Mouse (Mus musculus): ENCODE results near the gene Cox19. TPM values are rescaled to one million over a fixed set of nuclear protein-coding genes. Genes with fewer than 3 reads are reported as not detected.
A peak's percentile ranks its signal among the peaks of the same experiment; 100 is the strongest.

Cox19 gene
- total and polyA plus RNA-seq, 3 experiments: 82.8 to 112 (median 94.8) TPM

- DNase-seq: no peak
- Histone ChIP-seq H3K27ac (no peak overlapping the region), H3K4me1 (ENCODE audit: control insufficient read depth, insufficient read depth, low read length) (no peaks in the 10 kb centered on the region), H3K4me3 (no peak overlapping the region), H3K36me3 (ENCODE audit: control insufficient read depth, insufficient read depth, low read length) (no peaks in the 10 kb centered on the region), H3K79me2 (replicated peaks; ENCODE audit: control insufficient read depth, insufficient read depth, low read length) (no peaks in the 10 kb centered on the region), H3K27me3 (ENCODE audit: control insufficient read depth, insufficient read depth, low read length) (no peaks in the 10 kb centered on the region), H3K9ac (ENCODE audit: low read depth, low read length) (no peak overlapping the region)
- intact Hi-C loops (cut with DNase I): no loop called here
- TF ChIP-seq CTCF (IDR thresholded peaks at IDR 0.05) (peak; percentile 51), POLR2A (IDR thresholded peaks at IDR 0.05; ENCODE audit: insufficient read depth, low read depth, low read length) (no peak)
- WGBS: 61% methylated on average over 10 of the region's 10 CpGs
Observed at GRCm38 (mm10) chr5:139353496-139353895, 2.3 kb upstream of the Cox19 start.

GRCm38 (mm10) chr5:139352317-139352716, 1.1 kb upstream of the Cox19 start, which contains the start of gene Cyp2w1:
Gene Cyp2w1, plus strand, starts transcription at chr5:139352617.
- no peaks in the 10 kb centered on the region for H3K27me3 ChIP-seq (ENCODE audit: control insufficient read depth, insufficient read depth, low read length)
- TF ChIP-seq EP300 (IDR thresholded peaks at IDR 0.05; ENCODE audit: insufficient read depth, low read depth, low read length): no peak
- no peak for TF ChIP-seq POLR2A (IDR thresholded peaks at IDR 0.05; ENCODE audit: insufficient read depth, low read depth, low read length)
- no peak for TF ChIP-seq CTCF (IDR thresholded peaks at IDR 0.05)
- no peak within 1 kb of the TSS for H3K27ac ChIP-seq
- intact Hi-C loops (cut with DNase I): no loop called here
- H3K36me3 ChIP-seq (ENCODE audit: control insufficient read depth, insufficient read depth, low read length): no peaks in the 10 kb centered on the region
- DNase-seq: no peak
- H3K4me1 ChIP-seq (ENCODE audit: control insufficient read depth, insufficient read depth, low read length): no peaks in the 10 kb centered on the region
- WGBS: 52% methylated on average over 6 of the region's 6 CpGs
- H3K79me2 ChIP-seq (replicated peaks; ENCODE audit: control insufficient read depth, insufficient read depth, low read length): no peaks in the 10 kb centered on the region
- H3K9ac ChIP-seq (ENCODE audit: low read depth, low read length): no peak within 1 kb of the TSS
- no peak within 1 kb of the TSS for H3K4me3 ChIP-seq

- 51% methylated on average over 8 of the region's 8 CpGs for WGBS
- DNase-seq: no peak
- H3K27ac ChIP-seq: no peak overlapping the region
- no peaks in the 10 kb centered on the region for H3K27me3 ChIP-seq (ENCODE audit: control insufficient read depth, insufficient read depth, low read length)
- no peaks in the 10 kb centered on the region for H3K4me1 ChIP-seq (ENCODE audit: control insufficient read depth, insufficient read depth, low read length)
- H3K79me2 ChIP-seq (replicated peaks; ENCODE audit: control insufficient read depth, insufficient read depth, low read length): no peaks in the 10 kb centered on the region
- H3K9ac ChIP-seq (ENCODE audit: low read depth, low read length): no peak overlapping the region
- H3K36me3 ChIP-seq (ENCODE audit: control insufficient read depth, insufficient read depth, low read length): no peaks in the 10 kb centered on the region
- H3K4me3 ChIP-seq: no peak overlapping the region
- no peak for TF ChIP-seq POLR2A (IDR thresholded peaks at IDR 0.05; ENCODE audit: insufficient read depth, low read depth, low read length)
- no peak for TF ChIP-seq EP300 (IDR thresholded peaks at IDR 0.05; ENCODE audit: insufficient read depth, low read depth, low read length)
- intact Hi-C loops (cut with DNase I): no loop called here
Observed at GRCm38 (mm10) chr5:139351628-139352027, 410 bp upstream of the Cox19 start.

- no peaks in the 10 kb centered on the region for H3K4me1 ChIP-seq (ENCODE audit: control insufficient read depth, insufficient read depth, low read length)
- no peaks in the 10 kb centered on the region for H3K36me3 ChIP-seq (ENCODE audit: control insufficient read depth, insufficient read depth, low read length)
- no peak overlapping the region for H3K9ac ChIP-seq (ENCODE audit: low read depth, low read length)
- H3K79me2 ChIP-seq (replicated peaks; ENCODE audit: control insufficient read depth, insufficient read depth, low read length): no peaks in the 10 kb centered on the region
- no peaks in the 10 kb centered on the region for H3K27me3 ChIP-seq (ENCODE audit: control insufficient read depth, insufficient read depth, low read length)
- TF ChIP-seq CTCF (IDR thresholded peaks at IDR 0.05): no peak
- no peak for TF ChIP-seq EP300 (IDR thresholded peaks at IDR 0.05; ENCODE audit: insufficient read depth, low read depth, low read length)
- TF ChIP-seq POLR2A (IDR thresholded peaks at IDR 0.05; ENCODE audit: insufficient read depth, low read depth, low read length): no peak
- WGBS: 68% methylated on average over 6 of the region's 6 CpGs
- no peak overlapping the region for H3K4me3 ChIP-seq
- H3K27ac ChIP-seq: no peak overlapping the region
- intact Hi-C loops (cut with DNase I): no loop called here
- no peak for DNase-seq
Observed at GRCm38 (mm10) chr5:139349713-139350112, 1.5 kb downstream of the Cox19 start.

GRCm38 (mm10) chr5:139347225-139347624, 4.0 kb downstream of the Cox19 start:
- intact Hi-C loops (cut with DNase I): no loop called here
- TF ChIP-seq EP300 (IDR thresholded peaks at IDR 0.05; ENCODE audit: insufficient read depth, low read depth, low read length): no peak
- TF ChIP-seq CTCF (IDR thresholded peaks at IDR 0.05): no peak
- no peak for TF ChIP-seq POLR2A (IDR thresholded peaks at IDR 0.05; ENCODE audit: insufficient read depth, low read depth, low read length)

GRCm38 (mm10) chr5:139345364-139345714, 5.9 kb downstream of the Cox19 start:
- H3K9ac ChIP-seq (ENCODE audit: low read depth, low read length): no peak overlapping the region
- H3K79me2 ChIP-seq (replicated peaks; ENCODE audit: control insufficient read depth, insufficient read depth, low read length): no peaks in the 10 kb centered on the region
- no peaks in the 10 kb centered on the region for H3K27me3 ChIP-seq (ENCODE audit: control insufficient read depth, insufficient read depth, low read length)
- H3K4me3 ChIP-seq: peak overlapping the region; percentile 28
- TF ChIP-seq CTCF (IDR thresholded peaks at IDR 0.05) (no peak), POLR2A (IDR thresholded peaks at IDR 0.05; ENCODE audit: insufficient read depth, low read depth, low read length) (no peak)
- WGBS: 16% methylated on average over 5 of the region's 5 CpGs
- peaks cover 1% of the 10 kb centered on the region; the same call in 1 of the 2 replicates for H3K4me1 ChIP-seq (ENCODE audit: control insufficient read depth, insufficient read depth, low read length)
- peak overlapping the region; percentile 65 for H3K27ac ChIP-seq
- DNase-seq: no peak
- no peaks in the 10 kb centered on the region for H3K36me3 ChIP-seq (ENCODE audit: control insufficient read depth, insufficient read depth, low read length)
- intact Hi-C loops (cut with DNase I): no loop called here

More at GRCm38 (mm10) chr5:139347225-139347624, 4.0 kb downstream of the Cox19 start:
- Histone ChIP-seq H3K27ac (no peak overlapping the region), H3K79me2 (replicated peaks; ENCODE audit: control insufficient read depth, insufficient read depth, low read length) (no peaks in the 10 kb centered on the region), H3K36me3 (ENCODE audit: control insufficient read depth, insufficient read depth, low read length) (no peaks in the 10 kb centered on the region), H3K27me3 (ENCODE audit: control insufficient read depth, insufficient read depth, low read length) (no peaks in the 10 kb centered on the region), H3K4me1 (ENCODE audit: control insufficient read depth, insufficient read depth, low read length) (peaks cover 1% of the 10 kb centered on the region; the same call in 1 of the 2 replicates), H3K4me3 (no peak overlapping the region), H3K9ac (ENCODE audit: low read depth, low read length) (no peak overlapping the region)
- 76% methylated on average over 1 of the region's 1 CpGs for WGBS
- DNase-seq: no peak

Measured in heart, adult 2 months (tissue).